14 mouse cellular contexts compared by ENCODE assay signal in the genomic region with DNA sequence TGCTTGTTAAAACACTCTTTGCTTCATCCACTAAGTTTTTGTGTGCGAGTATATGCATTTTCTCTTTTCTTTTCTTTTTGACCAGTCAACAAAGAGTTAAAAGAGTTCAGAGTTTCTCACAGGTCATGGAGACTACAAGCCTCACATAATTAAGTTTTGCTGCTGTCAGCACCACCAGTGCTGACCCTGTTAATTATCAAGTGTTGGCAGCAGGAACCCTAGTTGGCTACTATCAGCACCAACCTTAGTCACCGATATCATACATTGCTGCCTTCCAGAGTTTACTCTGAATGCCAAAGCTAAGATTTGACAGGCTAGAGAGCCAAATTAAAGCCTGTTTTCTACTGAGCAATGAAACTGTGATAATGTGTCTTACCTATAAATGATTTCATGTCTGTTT.
"Had no signal": no experiment of that assay in that cellular context is flagged by ENCODE, and none has a peak within 500 bp of the region (broad histone marks: within the 10 kb centered on the region; RNA-seq: fewer than 3 reads in every experiment).

No protein-coding gene starts in this region.

- H3K27me3 ChIP-seq: limb, embryonic 12.5 days; liver, embryonic 15.5 days; midbrain, embryonic 13.5 days had no signal

- ATAC-seq: lung, postnatal 0 days; midbrain, embryonic 13.5 days had no signal

- H3K9ac ChIP-seq: limb, embryonic 12.5 days; liver, embryonic 15.5 days; midbrain, embryonic 13.5 days had no signal

- H3K4me3 ChIP-seq: limb, embryonic 12.5 days; liver, embryonic 15.5 days; midbrain, embryonic 13.5 days had no signal

- H3K4me2 ChIP-seq: limb, embryonic 12.5 days; liver, embryonic 15.5 days; midbrain, embryonic 13.5 days had no signal

- H3K4me1 ChIP-seq: limb, embryonic 12.5 days; liver, embryonic 15.5 days; midbrain, embryonic 13.5 days had no signal

- H3K9me3 ChIP-seq: limb, embryonic 12.5 days; liver, embryonic 15.5 days; midbrain, embryonic 13.5 days had no signal

- H3K27ac ChIP-seq: kidney, postnatal 0 days; limb, embryonic 12.5 days; liver, embryonic 15.5 days; midbrain, embryonic 13.5 days; stomach, postnatal 0 days had no signal

- H3K36me3 ChIP-seq: limb, embryonic 12.5 days; liver, embryonic 15.5 days; midbrain, embryonic 13.5 days had no signal

- DNase-seq: kidney, postnatal 36 days; layer of hippocampus, adult 9-11 months; layer of hippocampus, postnatal 36 days; lung, adult 2 months; lung, postnatal 36 days; right cerebral cortex, postnatal 25 days; thymus, adult 18-20 months; thymus, postnatal 14 days had no signal
